28 mouse cellular contexts compared by ENCODE assay signal in the genomic region with DNA sequence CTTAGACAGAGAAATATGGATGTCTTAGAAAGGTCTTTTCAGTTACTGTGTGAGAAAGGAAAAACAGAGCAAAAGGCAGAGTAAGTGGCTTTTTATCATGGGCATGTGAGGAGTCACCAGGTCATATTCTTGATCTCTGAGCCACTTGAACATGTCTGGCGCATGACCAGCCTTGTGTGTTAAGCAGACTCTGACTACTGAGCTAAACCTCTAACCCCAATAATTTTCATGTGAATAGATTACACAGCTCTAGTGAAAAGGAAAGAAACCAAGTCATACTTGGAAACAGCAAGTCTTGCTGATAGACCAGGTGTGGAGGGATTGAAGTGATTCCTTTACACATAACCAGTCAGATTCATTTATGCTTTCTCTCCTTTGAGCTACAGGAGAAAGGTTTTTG.
"Had no signal": no experiment of that assay in that cellular context is flagged by ENCODE, and none has a peak within 500 bp of the region (broad histone marks: within the 10 kb centered on the region; RNA-seq: fewer than 3 reads in every experiment).

No protein-coding gene starts in this region.

- H3K27me3 ChIP-seq: embryonic facial prominence, embryonic 12.5 days; embryonic facial prominence, embryonic 13.5 days; embryonic facial prominence, embryonic 15.5 days; forebrain, embryonic 13.5 days; forebrain, embryonic 15.5 days had no signal

- ATAC-seq: forebrain, embryonic 13.5 days; forebrain, embryonic 14.5 days; forebrain, embryonic 15.5 days; forebrain, embryonic 16.5 days; forebrain, postnatal 0 days had no signal

- H3K36me3 ChIP-seq: embryonic facial prominence, embryonic 10.5 days; embryonic facial prominence, embryonic 12.5 days; embryonic facial prominence, embryonic 13.5 days; embryonic facial prominence, embryonic 15.5 days; forebrain, embryonic 10.5 days; forebrain, embryonic 12.5 days; forebrain, embryonic 15.5 days had no signal

- H3K4me2 ChIP-seq: embryonic facial prominence, embryonic 12.5 days; embryonic facial prominence, embryonic 13.5 days; embryonic facial prominence, embryonic 15.5 days; forebrain, embryonic 12.5 days; forebrain, embryonic 13.5 days; forebrain, embryonic 15.5 days had no signal

- DNase-seq: cerebellum, adult 8-10 months; cerebellum, adult 9-10 months; cerebellum, adult 9-11 months; cerebellum, postnatal 10 days; cerebellum, postnatal 14 days; cerebellum, postnatal 25 days; cerebellum, postnatal 36 days; embryo, embryonic 11 days; forebrain, postnatal 0 days; gastrocnemius, adult 2 months; gastrocnemius, postnatal 10 days; gastrocnemius, postnatal 14 days; gastrocnemius, postnatal 25 days; gastrocnemius, postnatal 36 days; heart, adult 11 months; heart, adult 18-20 months; heart, adult 2 months had no signal

- H3K9ac ChIP-seq: embryonic facial prominence, embryonic 12.5 days; embryonic facial prominence, embryonic 13.5 days; embryonic facial prominence, embryonic 15.5 days; forebrain, embryonic 12.5 days; forebrain, embryonic 13.5 days; forebrain, embryonic 15.5 days; forebrain, postnatal 0 days had no signal

- H3K9me3 ChIP-seq: embryonic facial prominence, embryonic 10.5 days; embryonic facial prominence, embryonic 12.5 days; embryonic facial prominence, embryonic 13.5 days; embryonic facial prominence, embryonic 15.5 days; forebrain, embryonic 10.5 days; forebrain, embryonic 12.5 days; forebrain, embryonic 13.5 days; forebrain, embryonic 15.5 days had no signal

- H3K27ac ChIP-seq: embryonic facial prominence, embryonic 10.5 days; embryonic facial prominence, embryonic 12.5 days; embryonic facial prominence, embryonic 13.5 days; embryonic facial prominence, embryonic 15.5 days; forebrain, embryonic 10.5 days; forebrain, embryonic 12.5 days; forebrain, embryonic 13.5 days; forebrain, embryonic 15.5 days; gastrocnemius, adult 2 months; heart, adult 2 months had no signal

- H3K4me3 ChIP-seq: embryonic facial prominence, embryonic 10.5 days; embryonic facial prominence, embryonic 12.5 days; embryonic facial prominence, embryonic 13.5 days; embryonic facial prominence, embryonic 15.5 days; erythroblast, embryonic 14.5 days; forebrain, embryonic 10.5 days; forebrain, embryonic 12.5 days; forebrain, embryonic 13.5 days; forebrain, embryonic 15.5 days; gastrocnemius, adult 2 months; heart, adult 2 months had no signal
